Mouse (Mus musculus) T-helper 1 cell (primary cell): ENCODE data around the gene Thada.

Experiments used
- in situ Hi-C: fragments of 300-600 bp; cut with MboI, MseI; formaldehyde crosslinking; loops from one replicate; pipeline ENCODE4 v1.15.1; 2025; ENCODE audit warnings: high pct_unique_total_duplicates

The Thada gene

GRCm38 (mm10) chr17:84188374-84188961 lies 277.5 kb downstream of the Thada start:
- in situ Hi-C loops, result loop anchor here (5.0 kb wide), 1 partner anchor 1509 kb away; no protein-coding TSS in a partner anchor

- in situ Hi-C loops, result loop anchor here (5.0 kb wide), 1 partner anchor 1509 kb away; no protein-coding TSS in a partner anchor
Measured at GRCm38 (mm10) chr17:84187727-84188373, 278.2 kb downstream of the Thada start, which contains the start of gene Zfp36l2. Gene Zfp36l2, minus strand, starts transcription at chr17:84187947.

- in situ Hi-C loops, result loop anchor here (5.0 kb wide), 1 partner anchor 1510 kb away; no protein-coding TSS in a partner anchor
Measured at GRCm38 (mm10) chr17:84187264-84187663, 278.7 kb downstream of the Thada start.

- in situ Hi-C loops, result loop anchor here (5.0 kb wide), 1 partner anchor 1511 kb away; no protein-coding TSS in a partner anchor
Measured at GRCm38 (mm10) chr17:84186451-84187202, 279.4 kb downstream of the Thada start.

GRCm38 (mm10) chr17:84185581-84186450 lies 280.2 kb downstream of the Thada start:
- in situ Hi-C loops, result loop anchor here (5.0 kb wide), 1 partner anchor 1511 kb away; no protein-coding TSS in a partner anchor

GRCm38 (mm10) chr17:84185011-84185411 lies 281.0 kb downstream of the Thada start:
- in situ Hi-C loops, result loop anchor here (5.0 kb wide), 1 partner anchor 1512 kb away; no protein-coding TSS in a partner anchor

GRCm38 (mm10) chr17:84183291-84183781 lies 282.7 kb downstream of the Thada start:
- in situ Hi-C loops, result no loop called here

- in situ Hi-C loops, result no loop called here
Measured at GRCm38 (mm10) chr17:84182311-84183271, 283.4 kb downstream of the Thada start.

- in situ Hi-C loops, result no loop called here
Measured at GRCm38 (mm10) chr17:84181502-84182310, 284.3 kb downstream of the Thada start.

GRCm38 (mm10) chr17:84180715-84181501 lies 285.1 kb downstream of the Thada start:
- in situ Hi-C loops, result no loop called here

GRCm38 (mm10) chr17:84179973-84180365 lies 286.0 kb downstream of the Thada start:
- in situ Hi-C loops, result loop anchor here (5.0 kb wide), 1 partner anchor 53 kb away; no protein-coding TSS in a partner anchor

- in situ Hi-C loops, result loop anchor here (5.0 kb wide), 1 partner anchor 52 kb away; no protein-coding TSS in a partner anchor
Measured at GRCm38 (mm10) chr17:84179026-84179972, 286.7 kb downstream of the Thada start.

GRCm38 (mm10) chr17:84177481-84177880 lies 288.5 kb downstream of the Thada start:
- in situ Hi-C loops, result loop anchor here (5.0 kb wide), 1 partner anchor 50 kb away; no protein-coding TSS in a partner anchor

GRCm38 (mm10) chr17:84176446-84176845 lies 289.6 kb downstream of the Thada start:
- in situ Hi-C loops, result loop anchor here (5.0 kb wide), 1 partner anchor 49 kb away; no protein-coding TSS in a partner anchor

GRCm38 (mm10) chr17:84175196-84175595 lies 290.8 kb downstream of the Thada start:
- in situ Hi-C loops, result loop anchor here (5.0 kb wide), 1 partner anchor 48 kb away; no protein-coding TSS in a partner anchor

- in situ Hi-C loops, result no loop called here
Measured at GRCm38 (mm10) chr17:84167377-84167776, 298.6 kb downstream of the Thada start.
